Mouse (Mus musculus): Measurements from ENCODE around the gene Sgcd. TPM values are rescaled to one million over a fixed set of nuclear protein-coding genes. Genes with fewer than 3 reads are reported as not detected.
A peak's percentile ranks its signal among the peaks of the same experiment; 100 is the strongest.

Gene Sgcd
- polyA plus RNA-seq, 1 experiment, result 0.07 TPM

DNA sequence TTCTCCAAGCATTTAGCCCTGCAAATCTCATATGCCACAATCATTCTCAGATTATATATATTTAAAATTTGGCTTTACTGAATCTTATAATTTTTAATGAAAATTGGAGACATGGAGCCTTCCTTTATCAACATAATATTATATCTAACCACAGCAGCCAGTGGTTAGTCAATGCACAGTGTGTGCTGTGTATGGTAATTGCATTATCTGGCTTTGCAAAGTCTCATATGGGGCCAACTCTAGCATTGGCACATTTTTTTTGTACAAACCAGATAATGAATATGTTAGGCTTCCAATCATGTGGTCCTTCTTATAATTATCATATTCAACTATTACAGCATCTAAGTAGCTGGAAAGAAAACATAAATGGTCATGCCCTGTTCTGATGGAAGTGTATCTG, 599.4 kb downstream of the Sgcd start:
- TF ChIP-seq CTCF (IDR thresholded peaks at IDR 0.05; ENCODE audit: control insufficient read depth, insufficient read depth, insufficient replicate concordance, low read depth, low read length) (no peak), POLR2A (IDR thresholded peaks at IDR 0.05; ENCODE audit: control insufficient read depth, low read depth, low read length) (no peak)
- Histone ChIP-seq H3K27me3 (ENCODE audit: control insufficient read depth, insufficient read depth, low read length) (no peaks in the 10 kb centered on the region), H3K4me1 (ENCODE audit: control insufficient read depth, insufficient read depth, low read length) (no peaks in the 10 kb centered on the region), H3K4me3 (ENCODE audit: control insufficient read depth, low read depth, low read length) (no peak overlapping the region), H3K27ac (ENCODE audit: control insufficient read depth, insufficient read depth, low read depth, low read length) (no peak overlapping the region), H3K36me3 (ENCODE audit: control insufficient read depth, insufficient read depth, low read length) (no peaks in the 10 kb centered on the region)

DNA sequence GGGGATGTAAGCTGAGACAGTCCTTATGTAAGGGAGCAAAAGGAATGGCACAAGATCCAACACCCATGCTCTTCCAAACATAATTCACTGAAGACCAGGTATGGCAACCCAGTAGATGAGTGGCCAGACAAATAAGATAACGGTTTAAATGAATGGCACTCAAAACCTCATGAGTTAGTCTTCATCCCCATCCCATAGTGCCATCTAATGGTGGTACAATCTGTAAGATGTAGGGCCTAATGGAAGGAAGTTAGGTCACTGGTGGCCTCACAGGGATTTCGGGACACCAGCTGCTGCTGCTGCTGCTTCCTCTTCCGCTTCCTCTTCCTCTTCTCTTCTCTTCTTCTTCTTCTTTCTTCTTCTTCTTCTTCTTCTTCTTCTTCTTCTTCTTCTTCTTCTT, 601.0 kb downstream of the Sgcd start:
- no peak for TF ChIP-seq POLR2A (IDR thresholded peaks at IDR 0.05; ENCODE audit: control insufficient read depth, low read depth, low read length)
- no peak for TF ChIP-seq CTCF (IDR thresholded peaks at IDR 0.05; ENCODE audit: control insufficient read depth, insufficient read depth, insufficient replicate concordance, low read depth, low read length)
- H3K4me3 ChIP-seq (ENCODE audit: control insufficient read depth, low read depth, low read length), result no peak overlapping the region

DNA sequence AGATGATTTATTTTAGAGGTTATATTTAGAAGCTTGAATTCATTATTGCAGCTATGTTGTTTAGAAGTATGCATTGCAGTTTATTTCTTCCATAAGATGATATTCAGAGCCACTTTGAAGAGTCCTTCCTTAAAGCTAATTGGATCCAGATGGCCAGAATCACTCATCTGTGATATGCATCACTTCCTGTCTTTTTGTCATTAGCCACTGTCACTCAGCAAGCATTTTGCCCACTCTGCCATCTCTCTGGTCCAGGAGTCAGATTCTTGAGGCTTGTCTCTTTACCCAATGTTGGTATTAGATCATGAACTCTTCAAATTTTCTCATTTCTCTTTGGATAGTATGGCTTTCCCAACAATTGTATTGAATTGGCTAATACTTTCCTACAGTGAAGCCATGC, 602.6 kb downstream of the Sgcd start:
- no peak for TF ChIP-seq CTCF (IDR thresholded peaks at IDR 0.05; ENCODE audit: control insufficient read depth, insufficient read depth, insufficient replicate concordance, low read depth, low read length)
- no peak for TF ChIP-seq POLR2A (IDR thresholded peaks at IDR 0.05; ENCODE audit: control insufficient read depth, low read depth, low read length)

More for the DNA sequence above, 601.0 kb downstream of the Sgcd start:
- Histone ChIP-seq H3K36me3 (ENCODE audit: control insufficient read depth, insufficient read depth, low read length) (no peaks in the 10 kb centered on the region), H3K27ac (ENCODE audit: control insufficient read depth, insufficient read depth, low read depth, low read length) (no peak overlapping the region), H3K27me3 (ENCODE audit: control insufficient read depth, insufficient read depth, low read length) (no peaks in the 10 kb centered on the region), H3K4me1 (ENCODE audit: control insufficient read depth, insufficient read depth, low read length) (no peaks in the 10 kb centered on the region)

DNA sequence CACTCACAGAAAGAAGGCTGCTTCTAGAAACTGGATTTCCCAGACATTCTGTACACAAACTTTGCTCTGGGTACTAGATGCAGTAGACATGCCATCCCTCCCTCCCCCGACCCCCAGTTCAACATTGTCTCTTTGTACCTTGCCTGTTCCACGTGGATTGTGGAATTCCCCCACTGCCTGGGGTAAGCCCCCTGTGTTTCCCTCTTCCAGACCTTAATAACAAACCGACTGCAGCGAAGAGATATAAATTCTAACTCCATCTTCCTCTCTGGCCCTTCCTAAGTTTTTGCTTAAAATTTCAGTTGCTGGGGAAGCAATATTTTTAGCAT, 609.2 kb downstream of the Sgcd start:
- Histone ChIP-seq H3K4me1 (ENCODE audit: control insufficient read depth, insufficient read depth, low read length) (no peaks in the 10 kb centered on the region; the same call in 1 of the 2 replicates), H3K27ac (ENCODE audit: control insufficient read depth, insufficient read depth, low read depth, low read length) (no peak overlapping the region), H3K4me3 (ENCODE audit: control insufficient read depth, low read depth, low read length) (no peak overlapping the region; the same call in 1 of the 2 replicates), H3K27me3 (ENCODE audit: control insufficient read depth, insufficient read depth, low read length) (no peaks in the 10 kb centered on the region), H3K36me3 (ENCODE audit: control insufficient read depth, insufficient read depth, low read length) (no peaks in the 10 kb centered on the region)
- TF ChIP-seq POLR2A (IDR thresholded peaks at IDR 0.05; ENCODE audit: control insufficient read depth, low read depth, low read length) (no peak), CTCF (IDR thresholded peaks at IDR 0.05; ENCODE audit: control insufficient read depth, insufficient read depth, insufficient replicate concordance, low read depth, low read length) (no peak)

More for the DNA sequence above, 602.6 kb downstream of the Sgcd start:
- Histone ChIP-seq H3K4me1 (ENCODE audit: control insufficient read depth, insufficient read depth, low read length) (no peaks in the 10 kb centered on the region), H3K27ac (ENCODE audit: control insufficient read depth, insufficient read depth, low read depth, low read length) (no peak overlapping the region), H3K36me3 (ENCODE audit: control insufficient read depth, insufficient read depth, low read length) (no peaks in the 10 kb centered on the region), H3K4me3 (ENCODE audit: control insufficient read depth, low read depth, low read length) (no peak overlapping the region), H3K27me3 (ENCODE audit: control insufficient read depth, insufficient read depth, low read length) (no peaks in the 10 kb centered on the region)

DNA sequence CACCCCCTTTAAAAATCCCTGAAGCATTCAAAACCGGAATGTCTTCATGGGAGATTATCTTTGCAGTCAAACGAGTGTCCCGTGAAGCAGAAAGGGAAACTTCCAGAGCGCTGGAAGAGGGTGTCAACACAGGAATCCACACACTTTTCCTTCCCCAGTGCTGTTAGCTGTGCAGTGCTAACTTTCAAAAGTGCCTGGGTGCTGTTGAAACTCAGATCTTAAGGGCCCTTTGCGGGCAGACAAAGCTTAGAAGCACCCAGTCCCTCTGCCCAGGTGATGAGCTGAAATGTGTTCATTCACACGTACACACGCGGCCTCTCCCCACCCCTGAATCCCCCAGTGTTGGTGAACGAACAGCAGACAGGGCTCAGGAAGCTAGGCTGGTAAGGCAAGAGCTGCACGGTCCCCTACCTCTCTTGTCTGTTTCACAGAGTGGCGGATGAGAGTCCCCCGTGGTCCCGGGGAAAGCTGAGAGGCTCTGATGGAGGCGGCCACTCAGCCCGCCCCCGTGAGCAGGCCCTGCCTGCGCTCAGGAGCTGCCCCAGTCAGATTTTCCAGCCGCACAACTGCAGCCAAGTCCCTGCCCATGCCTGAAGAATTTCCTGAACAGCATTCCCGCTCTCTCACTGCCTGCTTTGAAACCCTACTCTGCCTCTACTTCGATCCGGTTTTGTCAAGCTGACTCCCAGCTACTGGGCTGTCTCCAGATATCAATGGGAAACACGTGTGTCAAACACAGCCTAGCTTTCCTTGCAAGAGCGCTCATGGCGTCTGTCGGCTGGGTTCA, 609.7 kb downstream of the Sgcd start:
- H3K4me3 ChIP-seq (ENCODE audit: control insufficient read depth, low read depth, low read length), result peak overlapping the region; percentile 5
- H3K27ac ChIP-seq (ENCODE audit: control insufficient read depth, insufficient read depth, low read depth, low read length), result no peak overlapping the region
- H3K27me3 ChIP-seq (ENCODE audit: control insufficient read depth, insufficient read depth, low read length), result no peaks in the 10 kb centered on the region
- TF ChIP-seq POLR2A (IDR thresholded peaks at IDR 0.05; ENCODE audit: control insufficient read depth, low read depth, low read length), result no peak
- no peak for TF ChIP-seq CTCF (IDR thresholded peaks at IDR 0.05; ENCODE audit: control insufficient read depth, insufficient read depth, insufficient replicate concordance, low read depth, low read length)
- H3K4me1 ChIP-seq (ENCODE audit: control insufficient read depth, insufficient read depth, low read length), result no peaks in the 10 kb centered on the region; the same call in 1 of the 2 replicates
- H3K36me3 ChIP-seq (ENCODE audit: control insufficient read depth, insufficient read depth, low read length), result no peaks in the 10 kb centered on the region

DNA sequence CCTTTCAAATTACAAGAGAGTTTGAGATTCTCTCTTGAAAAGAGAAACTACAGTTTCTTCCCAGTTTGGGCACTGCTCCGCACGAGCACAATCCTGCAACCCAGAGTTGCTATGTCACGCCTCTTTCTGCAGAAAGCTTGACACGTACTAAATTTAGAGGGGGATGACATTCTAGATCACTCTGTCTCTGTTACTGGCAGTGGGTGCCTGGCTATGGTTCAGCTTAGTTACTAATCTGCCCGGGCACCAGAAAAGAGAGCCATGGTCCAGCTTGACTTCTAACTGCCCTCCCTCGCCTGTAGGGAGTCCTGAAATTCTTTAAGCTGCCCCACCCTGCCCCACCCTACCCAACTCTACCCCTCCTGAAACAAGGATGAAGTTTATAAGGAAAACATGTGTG, 611.3 kb downstream of the Sgcd start:
- H3K4me3 ChIP-seq (ENCODE audit: control insufficient read depth, low read depth, low read length), result no peak overlapping the region
- H3K4me1 ChIP-seq (ENCODE audit: control insufficient read depth, insufficient read depth, low read length), result no peaks in the 10 kb centered on the region; the same call in 1 of the 2 replicates
- H3K27me3 ChIP-seq (ENCODE audit: control insufficient read depth, insufficient read depth, low read length), result no peaks in the 10 kb centered on the region
- TF ChIP-seq CTCF (IDR thresholded peaks at IDR 0.05; ENCODE audit: control insufficient read depth, insufficient read depth, insufficient replicate concordance, low read depth, low read length) (no peak), POLR2A (IDR thresholded peaks at IDR 0.05; ENCODE audit: control insufficient read depth, low read depth, low read length) (no peak)
- H3K27ac ChIP-seq (ENCODE audit: control insufficient read depth, insufficient read depth, low read depth, low read length), result no peak overlapping the region
- H3K36me3 ChIP-seq (ENCODE audit: control insufficient read depth, insufficient read depth, low read length), result no peaks in the 10 kb centered on the region

DNA sequence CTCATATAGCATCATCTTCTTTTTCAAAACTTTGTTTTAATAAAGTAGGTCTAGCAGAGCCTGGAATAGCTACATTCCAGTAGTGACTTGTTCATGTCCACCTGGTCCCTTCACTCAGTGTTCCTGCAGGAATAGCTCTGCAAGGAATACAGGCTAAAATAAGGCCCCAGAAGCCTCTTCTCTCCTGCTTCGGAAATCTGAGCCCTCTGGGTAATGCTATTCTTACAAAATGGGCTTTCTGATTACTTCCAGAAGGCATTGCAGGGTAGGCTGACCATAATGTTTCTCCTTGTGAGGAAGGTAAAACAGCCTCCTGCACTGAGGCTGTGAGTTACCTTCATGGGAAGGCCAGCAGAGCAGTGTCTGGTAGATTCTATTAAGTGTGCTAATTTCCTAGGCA, 611.9 kb downstream of the Sgcd start:
- H3K27ac ChIP-seq (ENCODE audit: control insufficient read depth, insufficient read depth, low read depth, low read length), result no peak overlapping the region

More for the DNA sequence above, 611.9 kb downstream of the Sgcd start:
- H3K4me1 ChIP-seq (ENCODE audit: control insufficient read depth, insufficient read depth, low read length), result no peaks in the 10 kb centered on the region; the same call in 1 of the 2 replicates
- TF ChIP-seq CTCF (IDR thresholded peaks at IDR 0.05; ENCODE audit: control insufficient read depth, insufficient read depth, insufficient replicate concordance, low read depth, low read length) (no peak), POLR2A (IDR thresholded peaks at IDR 0.05; ENCODE audit: control insufficient read depth, low read depth, low read length) (no peak)
- no peaks in the 10 kb centered on the region for H3K36me3 ChIP-seq (ENCODE audit: control insufficient read depth, insufficient read depth, low read length)
- H3K27me3 ChIP-seq (ENCODE audit: control insufficient read depth, insufficient read depth, low read length), result no peaks in the 10 kb centered on the region
- H3K4me3 ChIP-seq (ENCODE audit: control insufficient read depth, low read depth, low read length), result no peak overlapping the region

All from testis, adult 2 months (tissue).